Mouse (Mus musculus) kidney, postnatal 0 days (tissue): ENCODE measurements around the gene Tmem178b. TPM values are rescaled to one million over a fixed set of nuclear protein-coding genes. Genes with fewer than 3 reads are reported as not detected.
A peak's percentile ranks its signal among the peaks of the same experiment; 100 is the strongest.

ENCODE experiments used
- ATAC-seq: fragments of 200-750 bp; cut with Nextera tagmentation; replicated peaks from 2 replicates; pipeline ENCODE4 v1.8.0; 2017; ENCODE audit warnings: low read depth, moderate number of reproducible peaks, moderate TSS enrichment, moderate library complexity; ENCODE audit not compliant: low FRiP score
- DNase-seq: peaks from one replicate; pipeline ENCODE4 v3.0.0-alpha.2; 2016; ENCODE audit warnings: low spot score
- H3K27ac ChIP-seq: fragments of 300-500 bp; sonication (generic); 2 replicates; pipeline ENCODE4 v1.5.1; 2014; ENCODE audit warnings: mild to moderate bottlenecking
- H3K27me3 ChIP-seq: fragments of 300-500 bp; sonication (generic); 2 replicates; pipeline ENCODE4 v1.6.1; 2014; ENCODE audit warnings: low read length, mixed read lengths; ENCODE audit not compliant: insufficient read depth
- H3K36me3 ChIP-seq: fragments of 300-500 bp; sonication (generic); 2 replicates; pipeline ENCODE4 v1.6.1; 2014; ENCODE audit warnings: low read length, mixed read lengths; ENCODE audit not compliant: insufficient read depth
- H3K4me1 ChIP-seq: fragments of 300-500 bp; sonication (generic); replicated peaks from 2 replicates; pipeline ENCODE4 v1.6.1; 2014; ENCODE audit warnings: antibody characterized with exemption, low read length, mixed read lengths; ENCODE audit not compliant: insufficient read depth
- H3K4me2 ChIP-seq: fragments of 300-500 bp; sonication (generic); 2 replicates; pipeline ENCODE4 v1.6.1; 2014; ENCODE audit warnings: mild to moderate bottlenecking, low read length, moderate library complexity, mixed read lengths
- H3K4me3 ChIP-seq: fragments of 300-500 bp; sonication (generic); replicated peaks from 2 replicates; pipeline ENCODE4 v1.5.1; 2014; ENCODE audit warnings: low read depth, low read length
- H3K9ac ChIP-seq: fragments of 300-500 bp; sonication (generic); 2 replicates; pipeline ENCODE4 v1.6.1; 2014; ENCODE audit warnings: low read depth, low read length
- H3K9me3 ChIP-seq: fragments of 300-500 bp; sonication (generic); replicated peaks from 2 replicates; pipeline ENCODE4 v1.6.1; 2016; ENCODE audit warnings: low read length, inconsistent platforms, mixed read lengths
- CTCF ChIP-seq: IDR thresholded peaks from 2 replicates; pipeline ENCODE4 v1.5.1; 2016; ENCODE audit warnings: antibody characterized with exemption, low read depth, mild to moderate bottlenecking, moderate library complexity
- WGBS: fragments of 180-500 bp; shearing (Covaris S2); extraction: QIAGEN DNeasy Blood & Tissue Kit; methylation state at CpG from one replicate; pipeline ENCODE4 v1.1.7; 2014; 5-methylcytosine and 5-hydroxymethylcytosine counted together
- polyA plus RNA-seq: library from polyadenylated mRNA; unstranded; fragments of >200 nt; fragmentation: Nextera tagmentation; extraction: Ambion mirVana; gene quantifications from 2 replicates; pipeline ENCODE4 v1.2.1, GENCODE M21; 2015

Tmem178b gene
- 0.11 and 0.25 TPM in 2 replicates for polyA plus RNA-seq

DNA sequence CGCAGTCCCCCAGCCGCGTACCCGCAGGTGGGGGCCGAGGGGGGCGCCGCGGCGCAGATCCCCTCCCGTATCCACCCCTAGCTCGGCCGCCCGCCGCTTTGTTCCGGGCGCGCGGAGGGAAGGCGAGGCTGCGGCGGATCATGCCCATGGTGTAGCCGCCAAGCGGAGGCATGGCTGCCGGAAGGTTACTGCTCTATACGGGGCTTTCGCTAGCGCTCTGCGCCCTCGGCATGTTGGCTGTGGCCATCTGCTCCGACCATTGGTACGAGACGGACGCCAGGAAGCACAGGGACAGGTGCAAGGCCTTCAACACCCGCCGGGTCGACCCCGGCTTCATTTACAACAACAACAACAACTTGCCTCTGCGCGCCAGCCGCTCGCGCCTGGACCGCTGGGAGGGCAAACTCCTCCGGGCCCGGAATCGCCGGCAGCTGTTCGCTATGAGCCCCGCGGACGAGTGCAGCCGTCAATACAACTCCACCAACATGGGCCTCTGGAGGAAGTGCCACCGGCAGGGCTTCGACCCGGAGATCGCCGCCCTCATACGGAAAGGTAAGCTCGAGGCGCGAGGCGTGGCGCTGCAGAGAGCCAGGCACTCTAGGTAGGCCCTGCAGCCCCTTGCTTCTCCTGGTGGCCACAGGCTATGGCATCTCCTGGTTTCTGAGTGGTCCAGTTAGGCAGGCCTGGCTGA, at the start of gene Tmem178b:
TSS of gene Tmem178b (plus strand) at position 371 of the 691 bp plus-strand sequence.
- peak within 1 kb of the TSS; percentile 87 for H3K4me2 ChIP-seq
- H3K4me1 ChIP-seq, result no peaks in the 10 kb centered on the region; the same call in none of the 2 replicates
- H3K4me3 ChIP-seq, result peak within 1 kb of the TSS; percentile 45
- peaks cover 40% of the 10 kb centered on the region for H3K27me3 ChIP-seq
- no peaks in the 10 kb centered on the region for H3K9me3 ChIP-seq
- DNase-seq (peak; percentile 1), ATAC-seq (no peak)
- no peak for TF ChIP-seq CTCF
- WGBS, result under 1% methylated on average over 63 of the region's 63 CpGs
- H3K9ac ChIP-seq, result no peak within 1 kb of the TSS
- H3K27ac ChIP-seq, result no peak within 1 kb of the TSS
- H3K36me3 ChIP-seq, result no peaks in the 10 kb centered on the region

DNA sequence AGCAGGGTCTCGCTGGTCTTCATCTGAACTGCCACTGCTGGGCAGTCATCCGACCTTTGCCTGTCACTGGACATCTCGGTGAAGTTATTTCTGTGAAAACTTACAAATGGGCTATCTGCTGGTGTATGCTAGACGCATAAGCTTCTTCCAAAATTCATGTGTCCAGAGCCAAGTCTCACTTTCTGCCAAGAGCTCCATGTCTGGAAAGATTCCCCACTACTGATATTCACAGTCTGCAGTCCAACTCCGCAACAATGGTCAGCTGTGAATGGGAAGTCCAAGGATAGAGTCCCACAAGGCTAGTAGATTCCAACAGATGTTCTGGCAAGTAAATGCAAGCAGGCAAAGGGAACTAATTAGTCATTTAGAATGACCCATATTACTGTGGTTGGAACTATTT, 44.3 kb upstream of the Tmem178b start:
- TF ChIP-seq CTCF, result no peak
- Histone ChIP-seq H3K4me1 (no peaks in the 10 kb centered on the region), H3K9ac (no peak overlapping the region), H3K27me3 (no peaks in the 10 kb centered on the region), H3K9me3 (no peaks in the 10 kb centered on the region), H3K27ac (no peak overlapping the region), H3K4me3 (no peak overlapping the region), H3K36me3 (no peaks in the 10 kb centered on the region), H3K4me2 (no peak overlapping the region)
- 78% methylated on average over 5 of the region's 5 CpGs for WGBS
- ATAC-seq, result no peak
- no peak for DNase-seq

- H3K27me3 ChIP-seq, result no peaks in the 10 kb centered on the region
- H3K4me3 ChIP-seq, result no peak overlapping the region
- no peaks in the 10 kb centered on the region for H3K36me3 ChIP-seq
- WGBS, result 91% methylated on average over 14 of the region's 14 CpGs
- ATAC-seq, result no peak; the same call in 1 of the 2 replicates
- H3K27ac ChIP-seq, result no peak overlapping the region
- no peak overlapping the region for H3K4me2 ChIP-seq
- no peak for TF ChIP-seq CTCF
- H3K9ac ChIP-seq, result no peak overlapping the region
- no peak for DNase-seq
- H3K9me3 ChIP-seq, result no peaks in the 10 kb centered on the region
- H3K4me1 ChIP-seq, result no peaks in the 10 kb centered on the region
These were observed 29.3 kb upstream of the Tmem178b start for GRCm38 (mm10) chr6:39843698-39844342.

GRCm38 (mm10) chr6:39847538-39847937, 25.5 kb upstream of the Tmem178b start:
- Histone ChIP-seq H3K9ac (no peak overlapping the region), H3K9me3 (no peaks in the 10 kb centered on the region), H3K27ac (no peak overlapping the region), H3K4me1 (no peaks in the 10 kb centered on the region), H3K27me3 (no peaks in the 10 kb centered on the region), H3K36me3 (no peaks in the 10 kb centered on the region), H3K4me3 (no peak overlapping the region), H3K4me2 (no peak overlapping the region)
- DNase-seq, result no peak
- no peak for TF ChIP-seq CTCF
- no peak for ATAC-seq
- WGBS, result 88% methylated on average over 2 of the region's 2 CpGs

GRCm38 (mm10) chr6:39848766-39849165, 24.3 kb upstream of the Tmem178b start:
- Histone ChIP-seq H3K27me3 (no peaks in the 10 kb centered on the region), H3K27ac (no peak overlapping the region), H3K4me2 (no peak overlapping the region), H3K9ac (no peak overlapping the region), H3K9me3 (no peaks in the 10 kb centered on the region), H3K36me3 (no peaks in the 10 kb centered on the region), H3K4me1 (no peaks in the 10 kb centered on the region), H3K4me3 (no peak overlapping the region)
- peak; percentile 1 for DNase-seq
- no peak for ATAC-seq
- 41% methylated on average over 7 of the region's 7 CpGs for WGBS
- TF ChIP-seq CTCF, result peak; percentile 49

DNA sequence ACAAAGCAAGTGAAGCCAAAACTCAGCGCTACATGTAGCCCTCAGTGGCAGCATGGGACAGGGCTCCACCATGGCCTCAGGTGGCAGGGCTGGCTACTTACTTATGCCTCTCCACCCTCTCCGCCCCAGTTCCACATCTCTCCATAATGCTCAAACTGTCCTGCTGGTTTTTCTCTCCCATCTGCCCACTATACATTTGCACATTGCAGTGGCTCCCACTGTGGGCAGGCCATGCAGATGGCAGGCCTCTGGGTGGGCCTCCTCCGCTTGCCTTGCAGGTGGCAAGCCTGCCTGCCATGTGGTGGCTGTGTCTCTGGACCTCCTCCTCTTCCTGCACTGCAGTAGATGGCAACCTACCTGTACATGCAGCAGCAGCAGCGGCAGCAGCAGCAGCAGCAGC, 23.4 kb upstream of the Tmem178b start:
- Histone ChIP-seq H3K36me3 (no peaks in the 10 kb centered on the region), H3K4me2 (no peak overlapping the region), H3K4me1 (no peaks in the 10 kb centered on the region), H3K4me3 (no peak overlapping the region), H3K27me3 (no peaks in the 10 kb centered on the region), H3K9ac (no peak overlapping the region), H3K27ac (no peak overlapping the region), H3K9me3 (no peaks in the 10 kb centered on the region)
- no peak for TF ChIP-seq CTCF
- ATAC-seq, result no peak
- WGBS, result 87% methylated on average over 4 of the region's 4 CpGs
- no peak for DNase-seq
